Mouse (Mus musculus) small intestine, adult 2 months (tissue): ENCODE results near the gene Exosc6.

ENCODE experiments used
- CTCF ChIP-seq: fragments of 200-500 bp; IDR thresholded peaks from 2 replicates; pipeline ENCODE4 v1.5.1; 2012; ENCODE audit warnings: low read depth, mild to moderate bottlenecking, control low read depth, inconsistent platforms, low read length, moderate library complexity, mixed read lengths; ENCODE audit not compliant: insufficient replicate concordance, insufficient read length; ENCODE audit errors: extremely low read depth
- POLR2A ChIP-seq: fragments of 200-500 bp; IDR thresholded peaks from 2 replicates; pipeline ENCODE4 v1.6.1; 2012; ENCODE audit warnings: low read depth, mild to moderate bottlenecking, control low read depth, inconsistent platforms, low read length, moderate library complexity

DNA sequence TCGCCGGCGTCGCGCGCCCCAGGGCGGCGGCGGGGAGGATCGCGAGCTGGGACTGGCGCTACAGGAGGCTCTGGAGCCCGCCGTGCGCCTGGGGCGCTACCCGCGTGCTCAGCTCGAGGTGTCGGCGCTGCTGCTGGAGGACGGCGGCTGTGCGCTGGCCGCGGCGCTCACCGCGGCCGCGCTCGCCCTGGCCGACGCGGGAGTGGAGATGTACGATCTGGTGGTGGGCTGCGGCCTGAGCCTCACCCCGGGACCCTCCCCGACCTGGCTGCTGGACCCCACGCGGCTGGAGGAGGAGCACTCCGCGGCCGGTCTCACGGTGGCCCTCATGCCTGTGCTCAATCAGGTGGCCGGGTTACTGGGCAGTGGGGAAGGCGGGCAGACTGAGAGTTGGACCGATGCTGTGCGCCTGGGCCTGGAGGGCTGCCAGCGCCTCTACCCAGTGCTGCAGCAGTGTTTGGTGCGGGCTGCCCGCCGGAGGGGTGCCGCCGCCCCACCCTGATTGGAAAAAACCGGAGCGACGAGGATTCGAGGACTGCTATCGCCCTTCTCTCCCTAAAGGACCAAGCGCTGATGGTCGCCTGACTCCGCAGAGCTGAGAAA, 653 bp downstream of the Exosc6 start:
- TF ChIP-seq POLR2A (no peak), CTCF (no peak)
